Mouse (Mus musculus) limb, embryonic 14.5 days (tissue): Measurements from ENCODE around the gene Ank3. TPM values are rescaled to one million over a fixed set of nuclear protein-coding genes. Genes with fewer than 3 reads are reported as not detected.

Experiments used
- ATAC-seq: fragments of 200-750 bp; cut with Nextera tagmentation; 2 replicates; pipeline ENCODE4 v1.8.0; 2017; ENCODE audit warnings: low read depth, moderate number of reproducible peaks, moderate TSS enrichment; ENCODE audit not compliant: low FRiP score
- DNase-seq: peaks from one replicate; pipeline ENCODE4 v3.0.0-alpha.2; 2015; ENCODE audit warnings: low spot score
- H3K27ac ChIP-seq: fragments of 300-500 bp; sonication (generic); replicated peaks from 2 replicates; pipeline ENCODE4 v1.5.1; 2014; ENCODE audit warnings: low read depth, mild to moderate bottlenecking, low read length, moderate library complexity, mixed read lengths
- H3K27me3 ChIP-seq: fragments of 300-500 bp; sonication (generic); 2 replicates; pipeline ENCODE4 v1.6.1; 2014; ENCODE audit warnings: low read length, mixed read lengths; ENCODE audit not compliant: control insufficient read depth, insufficient read depth
- H3K36me3 ChIP-seq: fragments of 300-500 bp; sonication (generic); 2 replicates; pipeline ENCODE4 v1.6.1; 2014; ENCODE audit warnings: mild to moderate bottlenecking, low read length, moderate library complexity, mixed read lengths; ENCODE audit not compliant: control insufficient read depth, insufficient read depth
- H3K4me1 ChIP-seq: fragments of 300-500 bp; sonication (generic); 2 replicates; pipeline ENCODE4 v1.6.1; 2014; ENCODE audit warnings: antibody characterized with exemption, low read length, mixed read lengths; ENCODE audit not compliant: control insufficient read depth, insufficient read depth
- H3K4me2 ChIP-seq: fragments of 300-500 bp; sonication (generic); replicated peaks from 2 replicates; pipeline ENCODE4 v1.6.1; 2014; ENCODE audit warnings: low read depth, mild to moderate bottlenecking, low read length, moderate library complexity; ENCODE audit not compliant: severe bottlenecking
- H3K4me3 ChIP-seq: fragments of 300-500 bp; sonication (generic); replicated peaks from 2 replicates; pipeline ENCODE4 v1.5.1; 2014; ENCODE audit warnings: low read length
- H3K9ac ChIP-seq: fragments of 300-500 bp; sonication (generic); 2 replicates; pipeline ENCODE4 v1.6.1; 2014; ENCODE audit warnings: mild to moderate bottlenecking, low read depth, low read length, moderate library complexity; ENCODE audit not compliant: severe bottlenecking
- H3K9me3 ChIP-seq: fragments of 300-500 bp; sonication (generic); 2 replicates; pipeline ENCODE4 v1.6.1; 2016; ENCODE audit warnings: low read length; ENCODE audit not compliant: control insufficient read depth
- POLR2A ChIP-seq: fragments of 200-500 bp; IDR thresholded peaks from 2 replicates; pipeline ENCODE4 v1.8.0; 2012; ENCODE audit warnings: inconsistent platforms, mild to moderate bottlenecking, moderate library complexity, borderline replicate concordance; ENCODE audit not compliant: insufficient read depth, insufficient read length; ENCODE audit errors: extremely low read depth
- WGBS: fragments of 180-500 bp; shearing (Covaris S2); extraction: QIAGEN DNeasy Blood & Tissue Kit; methylation state at CpG from one replicate; pipeline ENCODE4 v1.1.7; 2014; 5-methylcytosine and 5-hydroxymethylcytosine counted together
- polyA plus RNA-seq, 2 experiments: library from polyadenylated mRNA; depleted of rRNA in 1 of 2; stranded (reverse) in 1 of 2; unstranded in 1 of 2; fragments of >200 nt; fragmentation: Nextera tagmentation in 1 of 2; extraction: Ambion mirVana in 1 of 2; gene quantifications; 2 replicates each; pipeline versions ENCODE4 v1.2.1 to v1.2.3; 2012 to 2014

Gene Ank3
- polyA plus RNA-seq, 2 experiments: 14.8 to 25.2 TPM

GRCm38 (mm10) chr10:70045722-70046121, 647.1 kb downstream of the Ank3 start:
- ATAC-seq: no peak
- Histone ChIP-seq H3K4me2 (no peak overlapping the region), H3K27ac (no peak overlapping the region), H3K27me3 (no peaks in the 10 kb centered on the region), H3K4me3 (no peak overlapping the region), H3K36me3 (no peaks in the 10 kb centered on the region), H3K4me1 (no peaks in the 10 kb centered on the region), H3K9me3 (no peaks in the 10 kb centered on the region), H3K9ac (no peak overlapping the region)
- TF ChIP-seq POLR2A: no peak
- WGBS: 40% methylated on average over 2 of the region's 2 CpGs
- DNase-seq: no peak

- 84% methylated on average over 7 of the region's 7 CpGs for WGBS
- H3K4me1 ChIP-seq: no peaks in the 10 kb centered on the region
- no peak for TF ChIP-seq POLR2A
- peaks cover 5% of the 10 kb centered on the region; the same call in 1 of the 2 replicates for H3K9me3 ChIP-seq
- H3K4me2 ChIP-seq: no peak overlapping the region
- no peak overlapping the region for H3K27ac ChIP-seq
- DNase-seq (no peak), ATAC-seq (no peak)
- H3K27me3 ChIP-seq: no peaks in the 10 kb centered on the region
- no peak overlapping the region for H3K4me3 ChIP-seq
- no peaks in the 10 kb centered on the region for H3K36me3 ChIP-seq
- H3K9ac ChIP-seq: no peak overlapping the region
These were observed 651.2 kb downstream of the Ank3 start for GRCm38 (mm10) chr10:70049771-70050170.

- Histone ChIP-seq H3K4me3 (no peak overlapping the region), H3K4me2 (no peak overlapping the region), H3K9me3 (peaks cover 5% of the 10 kb centered on the region; the same call in 1 of the 2 replicates), H3K36me3 (no peaks in the 10 kb centered on the region), H3K4me1 (no peaks in the 10 kb centered on the region), H3K27ac (no peak overlapping the region), H3K9ac (no peak overlapping the region), H3K27me3 (no peaks in the 10 kb centered on the region)
- 94% methylated on average over 2 of the region's 2 CpGs for WGBS
- ATAC-seq: no peak
- DNase-seq: no peak
- TF ChIP-seq POLR2A: no peak
These were observed 656.7 kb downstream of the Ank3 start for GRCm38 (mm10) chr10:70055291-70055690.

- no peak overlapping the region for H3K4me3 ChIP-seq
- no peak overlapping the region for H3K9ac ChIP-seq
- H3K27me3 ChIP-seq: no peaks in the 10 kb centered on the region
- WGBS: 71% methylated on average over 3 of the region's 3 CpGs
- ATAC-seq (no peak), DNase-seq (peak; percentile 70)
- TF ChIP-seq POLR2A: no peak
- H3K4me1 ChIP-seq: no peaks in the 10 kb centered on the region
- no peaks in the 10 kb centered on the region for H3K36me3 ChIP-seq
- H3K27ac ChIP-seq: no peak overlapping the region
- H3K9me3 ChIP-seq: peaks cover 5% of the 10 kb centered on the region; the same call in 1 of the 2 replicates
- no peak overlapping the region for H3K4me2 ChIP-seq
These were observed 658.5 kb downstream of the Ank3 start for GRCm38 (mm10) chr10:70057064-70057463.

GRCm38 (mm10) chr10:70060021-70060688, 661.6 kb downstream of the Ank3 start:
- no peak overlapping the region for H3K4me2 ChIP-seq
- no peaks in the 10 kb centered on the region for H3K36me3 ChIP-seq
- ATAC-seq (peak; percentile 80), DNase-seq (peak; percentile 63)
- 67% methylated on average over 19 of the region's 19 CpGs for WGBS
- H3K27ac ChIP-seq: no peak overlapping the region
- TF ChIP-seq POLR2A: no peak
- no peak overlapping the region for H3K4me3 ChIP-seq
- no peaks in the 10 kb centered on the region for H3K4me1 ChIP-seq
- H3K9ac ChIP-seq: no peak overlapping the region
- no peaks in the 10 kb centered on the region for H3K27me3 ChIP-seq
- H3K9me3 ChIP-seq: no peaks in the 10 kb centered on the region
